Mouse (Mus musculus) midbrain, postnatal 0 days (tissue): ENCODE results near the gene Cd164. TPM values are rescaled to one million over a fixed set of nuclear protein-coding genes. Genes with fewer than 3 reads are reported as not detected.

ENCODE experiments used
- ATAC-seq: fragments of 200-750 bp; cut with Nextera tagmentation; 2 replicates; pipeline ENCODE4 v1.8.0; 2017; ENCODE audit warnings: moderate number of reproducible peaks, mild to moderate bottlenecking, moderate TSS enrichment, moderate library complexity; ENCODE audit not compliant: low FRiP score
- DNase-seq: peaks from one replicate; pipeline ENCODE4 v3.0.0-alpha.2; 2015; ENCODE audit warnings: low spot score
- H3K27ac ChIP-seq: fragments of 300-500 bp; sonication (generic); 2 replicates; pipeline ENCODE4 v1.5.1; 2014; ENCODE audit warnings: low read depth, mild to moderate bottlenecking, low read length, mixed read lengths
- H3K27me3 ChIP-seq: fragments of 300-500 bp; sonication (generic); 2 replicates; pipeline ENCODE4 v1.6.1; 2014; ENCODE audit warnings: low read length, control low read depth, mixed read lengths; ENCODE audit not compliant: insufficient read depth
- H3K36me3 ChIP-seq: fragments of 300-500 bp; sonication (generic); 2 replicates; pipeline ENCODE4 v1.6.1; 2014; ENCODE audit warnings: low read length, control low read depth, mixed read lengths; ENCODE audit not compliant: insufficient read depth
- H3K4me1 ChIP-seq: fragments of 300-500 bp; sonication (generic); 2 replicates; pipeline ENCODE4 v1.6.1; 2014; ENCODE audit warnings: mild to moderate bottlenecking, control low read depth, antibody characterized with exemption, low read length, mixed read lengths; ENCODE audit not compliant: insufficient read depth
- H3K4me2 ChIP-seq: fragments of 300-500 bp; sonication (generic); 2 replicates; pipeline ENCODE4 v1.6.1; 2014; ENCODE audit warnings: low read depth, mild to moderate bottlenecking, low read length, mixed read lengths; ENCODE audit not compliant: poor library complexity, severe bottlenecking
- H3K4me3 ChIP-seq: fragments of 300-500 bp; sonication (generic); 2 replicates; pipeline ENCODE4 v1.5.1; 2014; ENCODE audit warnings: low read depth, mild to moderate bottlenecking, low read length, moderate library complexity
- H3K9ac ChIP-seq: fragments of 300-500 bp; sonication (generic); replicated peaks from 2 replicates; pipeline ENCODE4 v1.6.1; 2014; ENCODE audit warnings: mild to moderate bottlenecking, low read length, moderate library complexity, mixed read lengths; ENCODE audit not compliant: poor library complexity, severe bottlenecking
- H3K9me3 ChIP-seq: fragments of 300-500 bp; sonication (generic); 2 replicates; pipeline ENCODE4 v1.6.1; 2016; ENCODE audit warnings: low read length, control low read depth
- CTCF ChIP-seq: IDR thresholded peaks from 2 replicates; pipeline ENCODE4 v1.5.1; 2016; ENCODE audit warnings: antibody characterized with exemption, mild to moderate bottlenecking
- WGBS: fragments of 180-500 bp; shearing (Covaris S2); extraction: QIAGEN DNeasy Blood & Tissue Kit; methylation state at CpG from one replicate; pipeline ENCODE4 v1.1.7; 2014; 5-methylcytosine and 5-hydroxymethylcytosine counted together
- polyA plus RNA-seq: library from polyadenylated mRNA; unstranded; fragments of >200 nt; fragmentation: Nextera tagmentation; extraction: Ambion mirVana; gene quantifications from 2 replicates; pipeline ENCODE4 v1.2.1, GENCODE M21; 2015
- total RNA-seq: library from RNA; depleted of rRNA; stranded (reverse); fragments of >200 nt; gene quantifications from 2 replicates; pipeline ENCODE4 v1.2.3, GENCODE M21; 2014

Cd164 gene
- total and polyA plus RNA-seq, 2 experiments from 2014 or later = 29.3 to 48.2 TPM

GRCm38 (mm10) chr10:41545224-41545755, 26.1 kb downstream of the Cd164 start:
- WGBS = 65% methylated on average over 7 of the region's 7 CpGs

GRCm38 (mm10) chr10:41546396-41547165, 27.4 kb downstream of the Cd164 start:
- DNase-seq (peak; percentile 9), ATAC-seq (no peak)
- Histone ChIP-seq H3K9ac (no peak overlapping the region), H3K9me3 (peaks cover 4% of the 10 kb centered on the region; the same call in 1 of the 2 replicates), H3K36me3 (no peaks in the 10 kb centered on the region), H3K27me3 (no peaks in the 10 kb centered on the region), H3K4me1 (no peaks in the 10 kb centered on the region), H3K4me3 (no peak overlapping the region), H3K27ac (no peak overlapping the region), H3K4me2 (no peak overlapping the region)
- TF ChIP-seq CTCF = no peak
- 69% methylated on average over 13 of the region's 13 CpGs for WGBS

More at GRCm38 (mm10) chr10:41545224-41545755, 26.1 kb downstream of the Cd164 start:
- Histone ChIP-seq H3K9ac (no peak overlapping the region), H3K4me1 (no peaks in the 10 kb centered on the region), H3K27ac (no peak overlapping the region), H3K36me3 (no peaks in the 10 kb centered on the region), H3K27me3 (no peaks in the 10 kb centered on the region), H3K4me3 (no peak overlapping the region), H3K9me3 (peaks cover 4% of the 10 kb centered on the region; the same call in 1 of the 2 replicates), H3K4me2 (no peak overlapping the region)
- ATAC-seq (no peak), DNase-seq (no peak)
- no peak for TF ChIP-seq CTCF

GRCm38 (mm10) chr10:41550711-41551110, 31.5 kb downstream of the Cd164 start:
- DNase-seq = no peak
- Histone ChIP-seq H3K4me1 (no peaks in the 10 kb centered on the region; the same call in 1 of the 2 replicates), H3K9ac (no peak overlapping the region), H3K4me2 (no peak overlapping the region), H3K9me3 (peaks cover 4% of the 10 kb centered on the region; the same call in 1 of the 2 replicates), H3K27me3 (no peaks in the 10 kb centered on the region), H3K36me3 (no peaks in the 10 kb centered on the region), H3K4me3 (no peak overlapping the region), H3K27ac (no peak overlapping the region)
- ATAC-seq = no peak
- no peak for TF ChIP-seq CTCF
- WGBS = 79% methylated on average over 7 of the region's 7 CpGs

- DNase-seq (no peak), ATAC-seq (no peak)
- Histone ChIP-seq H3K4me1 (no peaks in the 10 kb centered on the region; the same call in 1 of the 2 replicates), H3K9me3 (peaks cover 4% of the 10 kb centered on the region; the same call in 1 of the 2 replicates), H3K27me3 (no peaks in the 10 kb centered on the region), H3K4me3 (no peak overlapping the region), H3K9ac (no peak overlapping the region), H3K4me2 (no peak overlapping the region), H3K27ac (no peak overlapping the region), H3K36me3 (no peaks in the 10 kb centered on the region)
- TF ChIP-seq CTCF = no peak
- WGBS = 22% methylated on average over 3 of the region's 3 CpGs
Measured at GRCm38 (mm10) chr10:41552319-41552718, 33.1 kb downstream of the Cd164 start.

- no peak for TF ChIP-seq CTCF
- H3K27me3 ChIP-seq = no peaks in the 10 kb centered on the region
- 42% methylated on average over 14 of the region's 14 CpGs for WGBS
- no peaks in the 10 kb centered on the region for H3K36me3 ChIP-seq
- no peak overlapping the region for H3K4me2 ChIP-seq
- no peak overlapping the region for H3K4me3 ChIP-seq
- DNase-seq = peak; percentile 12
- no peak overlapping the region for H3K27ac ChIP-seq
- H3K9ac ChIP-seq = no peak overlapping the region
- H3K9me3 ChIP-seq = peaks cover 4% of the 10 kb centered on the region; the same call in 1 of the 2 replicates
- 0 out of 2 replicates have a peak, but pooled peaks have one; percentile 54 for ATAC-seq
- H3K4me1 ChIP-seq = no peaks in the 10 kb centered on the region; the same call in 1 of the 2 replicates
Measured at GRCm38 (mm10) chr10:41552847-41553589, 33.8 kb downstream of the Cd164 start.
